Mouse (Mus musculus) olfactory bulb, adult 2 months (tissue): ENCODE measurements at regions not wholly inside any gene's neighbourhood (a gene's known extent, or its start where the extent isn't known, plus 50 kb on each side); places are given as distances from the start of the nearest gene placed in this dataset.

ENCODE experiments used
- CTCF ChIP-seq: fragments of 200-500 bp; IDR thresholded peaks from 2 replicates; pipeline ENCODE4 v1.5.1; 2012; ENCODE audit warnings: low read depth, mild to moderate bottlenecking, low read length, moderate library complexity; ENCODE audit not compliant: insufficient read depth
- POLR2A ChIP-seq: fragments of 200-500 bp; IDR thresholded peaks from 2 replicates; pipeline ENCODE4 v1.6.1; 2012; ENCODE audit warnings: mild to moderate bottlenecking, low read depth, low read length, moderate library complexity; ENCODE audit not compliant: insufficient read depth

- TF ChIP-seq POLR2A (no peak), CTCF (no peak)
Observed at GRCm38 (mm10) chr13:71565388-71565787, 398.1 kb downstream of the Irx1 start.
